Mouse (Mus musculus) left cerebral cortex, adult 9 months (tissue): ENCODE measurements at regions not wholly inside any gene's neighbourhood (a gene's known extent, or its start where the extent isn't known, plus 50 kb on each side); places are given as distances from the start of the nearest gene placed in this dataset.

Source experiments
- DNase-seq, 2 experiments: peaks; one replicate each; pipeline ENCODE4 v3.0.0; 2022; ENCODE audit warnings: low spot score in 2 of 2

- no peak for DNase-seq
Observed at GRCm38 (mm10) chrX:11903116-11903700, 256.9 kb downstream of the Bcor start.

DNA sequence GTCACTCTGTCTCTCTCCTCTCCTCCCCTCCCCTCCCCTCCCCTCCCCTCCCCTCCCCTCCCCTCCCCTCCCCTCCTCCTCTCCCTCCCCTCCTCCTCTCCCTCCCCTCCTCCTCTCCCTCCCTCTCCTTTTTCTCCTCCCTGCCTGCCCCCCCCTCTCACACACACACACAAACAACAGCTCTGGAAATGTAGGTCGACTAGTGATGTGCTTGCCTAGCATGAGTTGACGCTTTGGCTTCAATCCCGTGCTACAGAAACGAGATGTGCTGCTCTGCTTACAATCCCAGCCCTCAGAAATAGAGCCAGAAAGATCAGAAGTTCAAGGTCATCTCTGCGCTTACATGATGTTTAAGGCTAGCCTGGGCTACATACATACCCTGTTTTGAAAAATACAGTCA lies 254.9 kb downstream of the Bcor start:
- no peak for DNase-seq

DNA sequence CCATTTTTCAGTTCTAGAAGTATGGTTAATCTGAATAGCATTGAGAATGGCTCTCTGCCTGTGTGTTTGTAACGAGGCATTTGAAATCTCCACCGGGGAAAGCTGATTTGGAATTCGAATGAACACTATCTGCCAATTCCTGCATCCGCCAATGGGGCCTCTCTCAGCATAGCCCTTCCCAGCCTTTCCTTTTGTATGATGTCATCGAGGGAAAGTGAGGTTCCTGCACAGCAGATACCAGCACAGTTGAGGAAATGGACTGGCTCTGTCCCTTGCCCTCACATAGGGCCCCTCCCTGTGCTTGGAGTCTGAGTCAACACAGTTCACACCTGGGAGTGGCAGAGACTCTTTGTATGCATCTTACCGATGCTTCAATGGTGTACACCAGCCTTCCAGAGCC lies 253.0 kb downstream of the Bcor start:
- DNase-seq, result no peak

DNA sequence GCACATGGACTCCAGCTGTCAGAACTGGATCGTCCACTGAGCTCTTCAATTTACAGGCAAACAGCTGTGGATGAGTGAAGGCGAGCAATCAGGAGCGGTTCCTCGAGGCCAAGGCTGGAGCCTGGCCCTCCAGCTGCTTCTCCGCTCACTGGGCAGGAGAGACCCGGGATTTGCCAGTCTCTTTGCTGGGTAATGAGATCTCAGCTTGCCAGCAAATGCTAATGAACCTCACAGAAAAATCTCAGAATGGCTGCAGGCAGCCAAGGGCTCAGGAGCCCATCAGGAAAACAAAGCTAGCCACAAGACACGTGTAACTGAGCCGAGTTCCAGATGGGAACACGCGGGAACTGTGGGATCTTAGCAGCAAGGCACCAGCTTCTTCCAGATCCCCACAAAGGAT lies 244.2 kb downstream of the Bcor start:
- DNase-seq, result no peak

DNA sequence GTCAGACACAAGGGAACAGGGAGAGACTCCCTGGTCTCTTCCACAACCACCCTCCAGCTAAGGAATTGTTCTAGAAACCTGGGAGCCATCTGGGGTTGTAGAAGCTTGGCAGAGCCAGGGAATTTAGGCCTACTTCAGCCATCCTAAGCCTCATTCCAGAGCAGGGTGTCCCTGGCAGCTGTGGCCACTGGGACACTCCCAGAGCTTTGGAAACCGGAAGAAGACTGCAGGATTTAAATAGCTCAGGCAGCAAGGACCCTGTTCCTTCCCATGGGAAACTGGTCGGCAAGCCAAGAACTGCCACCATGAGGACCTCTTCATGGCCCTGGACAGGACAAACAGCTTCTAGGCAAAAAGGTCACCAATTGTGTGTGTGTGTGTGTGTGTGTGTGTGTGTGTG lies 239.9 kb downstream of the Bcor start:
- no peak for DNase-seq

DNA sequence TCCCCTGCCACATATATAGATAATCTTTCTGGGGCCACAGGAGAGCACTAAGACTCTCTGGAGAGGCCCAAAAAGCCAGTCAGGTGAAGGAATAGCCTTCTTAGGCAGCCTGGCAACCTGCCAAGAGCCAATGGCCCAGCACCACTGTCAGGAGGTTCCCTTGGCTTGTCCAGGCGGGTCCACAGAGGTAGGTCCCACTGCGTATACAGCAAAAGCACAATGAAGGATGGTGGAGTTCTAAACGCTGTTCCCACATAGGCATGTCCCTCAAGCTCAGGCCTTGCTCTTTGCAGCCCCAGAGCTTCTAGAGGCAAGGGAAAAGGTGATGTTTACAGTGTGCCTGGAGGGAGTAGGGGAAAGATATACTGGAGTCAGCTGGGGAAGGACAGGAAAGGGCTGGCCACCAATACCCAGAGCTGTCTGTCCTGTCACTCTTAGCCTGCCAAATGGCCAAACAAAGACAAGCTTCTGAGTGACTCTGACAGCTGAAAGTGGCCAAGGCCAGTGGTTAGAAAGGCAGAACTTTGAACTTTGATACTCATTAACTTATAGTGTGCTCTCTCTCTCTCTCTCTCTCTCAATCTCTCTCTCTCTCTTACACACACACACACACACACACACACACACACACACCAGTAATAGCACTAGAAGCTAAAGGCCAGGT lies 235.4 kb downstream of the Bcor start:
- DNase-seq, result no peak

DNA sequence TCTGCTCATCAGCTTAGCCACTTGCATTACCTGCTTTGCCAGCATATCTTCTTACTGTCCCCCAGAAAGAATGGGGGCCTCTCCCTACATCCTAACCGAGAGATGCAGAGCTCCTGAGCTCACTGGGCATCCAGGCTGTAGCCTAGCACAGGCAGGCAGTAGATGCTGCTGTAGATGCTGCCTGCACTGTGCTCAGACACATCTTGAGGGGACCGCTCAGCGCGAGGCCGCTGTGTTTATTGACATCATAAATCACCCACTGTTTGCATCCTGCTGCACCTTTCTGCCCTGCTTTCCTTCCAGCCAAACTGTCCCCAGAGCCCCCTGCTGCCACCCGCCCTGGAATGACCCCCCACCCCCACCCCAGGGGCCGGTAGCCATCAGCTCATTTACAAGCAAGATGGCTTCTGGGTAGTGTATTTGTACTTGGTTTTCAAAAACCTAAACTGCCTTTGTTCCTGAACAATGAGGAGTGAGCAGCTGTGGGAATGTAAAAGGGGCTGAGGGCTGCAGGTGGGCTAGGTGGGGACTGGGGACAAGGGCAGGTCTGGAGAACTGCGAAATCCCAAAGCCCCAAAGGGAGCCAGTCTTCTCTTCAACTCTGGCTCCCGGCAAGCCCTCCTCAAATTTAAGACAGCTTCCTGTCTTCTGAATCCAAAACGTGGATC lies 233.2 kb downstream of the Bcor start:
- no peak for DNase-seq

GRCm38 (mm10) chrX:11929448-11929847 lies 230.7 kb downstream of the Bcor start:
- no peak for DNase-seq

DNA sequence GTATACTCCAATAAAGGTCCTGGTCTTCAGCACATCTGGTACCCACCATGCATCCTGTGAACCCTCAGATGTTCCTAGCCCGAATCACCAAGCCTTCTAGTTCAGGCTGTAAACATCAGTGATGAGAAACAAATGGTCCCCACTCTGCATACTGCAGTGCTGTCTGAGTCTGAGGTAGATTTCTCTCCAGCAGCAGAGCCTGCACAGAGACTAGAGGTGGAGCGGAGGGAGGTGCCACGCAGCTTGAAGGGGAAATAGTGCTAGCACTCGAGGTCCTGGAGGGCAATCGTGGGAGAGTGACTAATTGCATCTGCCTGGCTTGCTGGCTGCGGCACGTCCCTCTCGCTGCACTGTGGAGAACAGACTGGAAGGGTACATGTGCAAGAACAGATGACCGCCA lies 228.7 kb downstream of the Bcor start:
- DNase-seq, result no peak

DNA sequence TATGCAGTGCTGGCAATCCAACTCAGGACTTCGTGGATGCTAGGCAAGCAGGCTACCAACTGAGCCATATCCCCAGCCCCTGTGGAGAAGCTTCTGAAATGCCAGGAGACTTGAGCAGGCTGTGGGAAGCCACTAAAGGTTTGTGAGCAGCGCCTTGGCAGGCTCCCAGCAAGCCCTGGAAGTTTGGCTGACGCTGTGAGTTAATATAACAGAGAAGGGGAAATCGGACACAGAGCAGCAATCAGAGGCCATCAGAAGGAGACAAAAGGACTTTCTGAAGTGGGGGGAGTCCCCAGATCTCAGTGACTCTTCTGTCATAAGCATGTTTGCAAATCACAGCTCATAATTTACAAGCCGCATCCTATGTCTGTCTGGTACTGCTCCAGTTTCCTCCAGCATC lies 224.8 kb downstream of the Bcor start:
- DNase-seq, result peak in 1 of 2 experiments; percentile 30

DNA sequence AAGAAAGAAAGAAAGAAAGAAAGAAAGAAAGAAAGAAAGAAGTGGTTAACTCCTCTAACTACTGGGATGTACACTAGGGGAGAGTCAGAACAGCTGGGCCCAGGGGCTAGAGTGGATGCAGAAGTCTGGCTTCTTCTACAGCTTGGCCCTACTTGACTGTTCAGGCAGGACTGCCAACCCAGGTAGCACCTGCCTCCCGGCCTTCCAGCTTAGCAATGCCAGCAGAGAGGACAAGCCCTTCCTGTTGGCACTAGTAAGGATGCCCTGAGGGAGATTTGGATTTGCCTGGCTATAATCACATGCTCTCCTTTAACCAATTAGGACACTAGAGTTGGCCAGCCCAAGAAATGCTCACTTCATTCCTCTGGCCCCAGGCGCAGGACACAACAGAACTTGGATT lies 219.9 kb downstream of the Bcor start:
- no peak for DNase-seq

GRCm38 (mm10) chrX:11943367-11943766 lies 216.8 kb downstream of the Bcor start:
- no peak for DNase-seq

GRCm38 (mm10) chrX:11944574-11944973 lies 215.6 kb downstream of the Bcor start:
- no peak for DNase-seq

- peak in 1 of 2 experiments; percentile 7 for DNase-seq
Observed at GRCm38 (mm10) chrX:11945280-11945679, 214.9 kb downstream of the Bcor start.

- no peak for DNase-seq
Observed at GRCm38 (mm10) chrX:11952193-11952592, 208.0 kb downstream of the Bcor start.

- no peak for DNase-seq
Observed at GRCm38 (mm10) chrX:11956194-11956593, 204.0 kb downstream of the Bcor start.

DNA sequence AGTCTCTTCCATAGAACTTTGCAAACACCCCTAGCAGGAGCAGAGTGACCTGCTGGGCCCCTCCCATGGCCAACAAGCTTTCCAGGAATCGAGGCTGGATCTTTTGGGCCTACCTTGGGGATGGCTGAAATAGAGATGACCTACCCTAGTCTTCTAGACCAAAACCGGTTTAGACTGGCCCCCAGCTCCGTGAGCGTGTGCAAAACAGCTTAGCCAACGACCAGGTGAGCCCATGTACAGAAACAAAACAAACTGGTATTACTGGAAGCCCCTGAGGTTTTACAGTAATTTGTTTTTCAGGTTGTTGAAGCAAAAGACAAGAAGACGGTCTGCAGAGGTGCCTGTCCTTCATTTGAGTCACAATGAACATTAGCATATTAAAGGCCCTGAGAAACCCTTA lies 203.1 kb downstream of the Bcor start:
- DNase-seq, result no peak

- DNase-seq, result peak in 1 of 2 experiments; percentile 19
Observed at GRCm38 (mm10) chrX:11959871-11960552, 200.1 kb downstream of the Bcor start.

- DNase-seq, result no peak
Observed at GRCm38 (mm10) chrX:11961350-11961749, 198.8 kb downstream of the Bcor start.

DNA sequence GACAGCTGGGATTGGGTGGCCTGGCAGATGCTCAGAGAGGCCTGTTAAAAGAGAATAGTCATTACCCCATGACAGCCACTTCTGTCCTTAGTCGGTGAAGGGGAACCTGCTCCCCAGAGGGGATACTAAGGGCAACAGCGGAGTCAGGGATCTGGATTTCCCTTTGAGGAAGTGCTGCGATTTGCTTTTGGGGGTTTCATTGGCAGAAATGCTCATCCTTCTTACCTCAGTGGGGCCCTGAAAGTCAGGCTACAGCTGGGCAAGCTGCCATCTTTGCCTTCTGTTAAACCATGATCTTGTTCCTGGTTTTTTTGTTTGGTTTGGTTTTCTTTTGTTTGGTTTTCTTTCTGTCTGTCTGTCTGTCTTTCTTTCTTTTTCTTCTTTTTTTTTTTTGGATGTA lies 195.7 kb downstream of the Bcor start:
- DNase-seq, result no peak

GRCm38 (mm10) chrX:11978679-11979078 lies 181.5 kb downstream of the Bcor start:
- DNase-seq, result no peak

DNA sequence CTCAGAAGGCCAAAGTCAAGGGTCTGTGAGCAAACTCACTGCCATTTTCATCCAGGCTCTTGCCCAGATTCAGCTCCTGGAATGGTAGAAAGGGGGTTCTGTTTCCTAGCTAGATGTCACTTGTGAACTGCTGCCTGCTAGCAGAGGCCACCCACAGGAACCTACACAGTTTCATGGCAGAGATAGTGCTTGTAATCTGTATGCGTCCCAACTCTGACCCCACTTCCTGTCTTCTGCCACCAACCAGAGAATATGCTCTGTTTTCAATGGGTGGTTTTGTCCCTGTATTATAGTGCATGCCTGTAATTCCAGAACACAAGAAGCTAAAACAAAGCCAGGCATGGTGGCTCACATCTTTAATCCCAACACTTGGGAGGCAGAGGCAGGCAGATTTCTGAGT lies 176.9 kb downstream of the Bcor start:
- no peak for DNase-seq
